Mouse (Mus musculus) layer of hippocampus, postnatal 10 days (tissue): ENCODE measurements at regions not wholly inside any gene's neighbourhood (a gene's known extent, or its start where the extent isn't known, plus 50 kb on each side); places are given as distances from the start of the nearest gene placed in this dataset.
A peak's percentile ranks its signal among the peaks of the same experiment; 100 is the strongest.

Experiments
- DNase-seq, 2 experiments: peaks; one replicate each; pipeline ENCODE4 v3.0.0; 2021; ENCODE audit warnings: low spot score in 2 of 2

DNA sequence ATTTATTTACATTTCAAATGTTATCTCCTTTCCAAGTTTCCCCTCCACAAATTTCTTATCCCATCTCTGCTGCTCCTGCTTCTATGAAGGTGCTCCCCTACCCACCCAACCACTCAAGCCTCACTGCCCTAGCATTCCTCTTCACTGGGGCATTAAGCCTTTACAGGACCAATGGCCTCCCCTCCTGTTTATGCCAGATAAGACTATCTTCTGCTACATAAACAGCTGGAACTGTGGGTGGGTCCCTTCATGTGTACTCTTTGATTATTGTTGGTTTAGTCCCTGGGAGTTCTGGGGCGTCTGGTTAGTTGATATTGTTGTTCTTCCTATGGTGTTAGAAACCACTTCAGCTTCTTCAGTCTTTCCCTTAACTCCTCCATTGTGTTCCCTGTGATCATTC lies 1164.1 kb upstream of the Got2 start:
- DNase-seq = no peak

DNA sequence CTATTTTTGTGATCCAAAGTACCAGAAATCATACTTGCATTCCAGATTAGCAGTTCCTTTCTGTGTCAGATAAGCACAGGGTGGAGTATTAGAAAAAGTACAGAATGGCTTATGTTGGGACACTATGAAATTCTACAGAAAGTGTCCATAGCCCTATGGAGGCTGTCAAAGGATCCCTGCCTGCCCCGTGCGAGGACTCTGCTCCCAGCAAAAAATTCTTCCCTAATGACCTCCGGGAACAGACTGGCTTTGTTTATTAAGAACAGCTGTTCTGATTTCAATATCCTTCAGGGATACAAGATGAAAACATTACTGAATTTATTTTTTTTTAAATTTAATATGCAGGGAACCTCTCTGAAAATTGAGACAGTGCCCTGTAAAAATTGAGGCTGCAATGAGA lies 1151.4 kb upstream of the Got2 start:
- DNase-seq = no peak

DNA sequence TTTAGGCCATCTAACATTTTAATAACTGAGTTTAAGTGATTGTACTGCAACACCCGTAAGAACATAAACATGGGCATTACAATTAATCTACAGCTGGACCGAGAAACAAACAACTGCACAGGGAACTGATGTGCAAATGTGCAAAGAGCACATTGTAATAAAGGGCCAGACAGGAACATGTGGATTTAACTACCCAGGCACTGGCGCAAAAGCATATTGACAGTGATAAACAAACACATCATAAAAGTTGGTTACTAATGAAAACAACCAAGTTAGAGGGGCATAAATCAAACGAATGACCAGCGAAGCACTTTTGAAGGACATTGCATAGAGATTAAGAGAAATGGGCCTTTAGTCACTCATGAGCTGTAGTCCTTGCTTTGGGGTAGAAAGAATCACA lies 1150.5 kb upstream of the Got2 start:
- DNase-seq = no peak

DNA sequence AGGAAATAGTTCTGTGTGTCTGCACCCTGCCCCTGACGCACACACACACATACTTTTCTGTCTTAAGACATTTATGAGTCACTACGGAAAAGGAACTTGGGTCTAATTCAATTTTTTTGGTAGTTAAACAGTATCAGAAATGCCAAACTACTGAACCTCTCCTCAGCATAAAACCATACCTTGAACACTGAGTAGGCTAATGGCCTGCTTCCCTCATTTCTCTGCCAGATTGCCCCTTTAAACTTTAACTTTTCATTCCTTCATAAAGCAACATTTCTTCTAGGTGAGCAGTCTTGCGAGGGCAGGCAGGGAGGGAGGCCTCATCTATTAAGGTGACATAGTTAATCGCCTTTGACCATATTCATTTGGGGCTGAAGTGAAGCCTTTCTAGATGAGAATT lies 1143.8 kb upstream of the Got2 start:
- DNase-seq = no peak

DNA sequence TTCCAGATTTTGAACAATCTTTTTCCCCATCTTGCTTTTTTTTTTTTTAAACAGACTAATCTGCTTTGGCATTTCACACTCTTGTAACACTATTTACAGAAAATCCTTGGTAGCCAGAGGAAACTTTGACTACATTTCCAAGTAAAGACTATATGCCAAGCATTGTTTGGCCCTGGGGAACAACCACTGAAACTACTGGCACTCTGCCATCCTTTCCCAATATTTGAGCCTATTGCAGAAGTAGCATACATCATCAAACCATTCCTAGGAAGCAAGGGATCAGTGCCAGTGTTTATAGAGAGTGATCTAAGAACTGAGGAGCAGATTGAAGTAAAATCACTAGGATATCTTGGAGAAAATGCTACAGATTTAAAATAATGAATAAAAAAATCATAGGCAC lies 1127.2 kb upstream of the Got2 start:
- no peak for DNase-seq

DNA sequence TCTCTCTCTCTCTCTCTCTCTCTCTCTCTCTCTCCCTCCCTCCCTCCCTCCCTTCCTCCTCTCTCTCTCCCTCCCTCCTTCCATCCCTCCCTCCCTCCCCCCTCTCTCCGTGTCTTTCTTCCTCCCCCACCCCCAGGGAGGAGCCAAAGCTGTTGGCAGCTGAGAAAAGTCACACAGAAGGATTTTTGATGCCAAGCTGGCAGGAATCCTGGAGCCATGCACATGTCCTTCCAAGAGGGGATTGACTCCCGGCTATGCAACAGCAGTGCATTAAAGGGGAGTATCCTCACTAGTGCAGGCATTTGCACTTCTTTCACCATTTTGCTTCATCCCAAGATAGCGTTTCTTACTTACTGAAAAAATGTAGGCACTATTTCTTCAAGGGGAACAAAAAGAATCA lies 1115.8 kb upstream of the Got2 start:
- peak; percentile 51 to 63 for DNase-seq

DNA sequence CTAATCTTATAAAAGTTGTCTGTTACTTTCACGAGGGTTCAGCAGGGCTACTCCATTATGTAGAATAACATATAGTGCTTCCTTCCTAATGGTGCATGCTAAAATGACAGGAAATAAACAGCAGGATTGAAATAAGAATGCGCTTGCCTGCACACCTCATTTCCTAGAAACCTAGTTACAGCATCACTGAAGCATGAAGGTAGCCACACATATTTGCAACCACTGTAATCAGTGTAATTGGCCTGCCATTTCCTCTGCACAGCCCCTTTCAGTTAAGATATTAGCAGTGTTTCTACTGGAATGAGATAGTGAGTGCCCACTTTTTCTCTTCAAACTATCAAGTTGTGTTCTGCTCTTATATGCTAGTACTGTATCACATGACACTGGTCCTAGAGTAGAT lies 1094.8 kb upstream of the Got2 start:
- no peak for DNase-seq
